Mouse (Mus musculus): Measurements from ENCODE around the gene Fam13a.

Gene Fam13a

DNA sequence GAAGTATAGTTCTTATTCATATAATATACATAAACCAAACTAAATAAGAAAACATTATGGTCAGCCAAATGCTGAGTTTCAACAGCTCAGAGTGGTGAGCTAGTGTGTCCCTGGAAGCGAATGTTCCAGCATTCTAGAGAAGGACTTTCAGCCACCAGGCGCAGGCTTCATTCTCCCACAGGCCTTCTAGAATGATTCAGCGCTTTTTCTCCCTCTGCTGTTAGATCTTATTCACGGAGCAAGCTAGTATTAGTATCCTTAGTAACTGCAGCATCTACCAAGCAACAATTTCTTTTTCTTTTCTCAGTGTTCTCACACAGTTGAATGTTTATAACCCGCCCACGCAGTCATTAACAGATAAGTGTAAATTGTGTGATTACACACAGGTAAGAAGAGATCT lies 142.1 kb downstream of the Fam13a start:
- CTCF ChIA-PET = no interaction called here
